Mouse (Mus musculus) liver, postnatal 0 days (tissue): ENCODE measurements at regions not wholly inside any gene's neighbourhood (a gene's known extent, or its start where the extent isn't known, plus 50 kb on each side); places are given as distances from the start of the nearest gene placed in this dataset.

Experiments
- CTCF ChIP-seq: sonication (generic); IDR thresholded peaks from 2 replicates; pipeline ENCODE4 v1.5.1; 2016; ENCODE audit warnings: antibody characterized with exemption, low read depth
- EP300 ChIP-seq: IDR thresholded peaks from 2 replicates; pipeline ENCODE4 v1.6.1; 2016; ENCODE audit warnings: antibody characterized with exemption, low read depth, mild to moderate bottlenecking

GRCm38 (mm10) chr11:8285271-8285670 is 379.1 kb downstream of the Tns3 start:
- TF ChIP-seq EP300 (no peak), CTCF (no peak)
